Mouse (Mus musculus) spleen, adult 2 months (tissue): ENCODE measurements around the gene Wdr72. TPM values are rescaled to one million over a fixed set of nuclear protein-coding genes. Genes with fewer than 3 reads are reported as not detected.
A peak's percentile ranks its signal among the peaks of the same experiment; 100 is the strongest.

Experiments used
- DNase-seq, 2 experiments: peaks; one replicate each; pipeline versions ENCODE4 v3.0.0 to v3.0.0-alpha.2; 2012 to 2021; ENCODE audit warnings: low spot score in 2 of 2, low read depth in 1 of 2
- H3K27ac ChIP-seq: fragments of 200-500 bp; 2 replicates; pipeline ENCODE4 v1.5.1; 2012; ENCODE audit warnings: low read length, inconsistent platforms; ENCODE audit not compliant: insufficient read depth
- H3K27me3 ChIP-seq: fragments of 200-500 bp; 2 replicates; pipeline ENCODE4 v1.6.1; 2012; ENCODE audit warnings: mild to moderate bottlenecking, moderate library complexity, low read length, inconsistent platforms; ENCODE audit not compliant: control insufficient read depth, insufficient read depth
- H3K36me3 ChIP-seq: fragments of 200-500 bp; 2 replicates; pipeline ENCODE4 v1.6.1; 2012; ENCODE audit warnings: mild to moderate bottlenecking, low read length, inconsistent platforms; ENCODE audit not compliant: control insufficient read depth, insufficient read depth
- H3K4me1 ChIP-seq: fragments of 200-500 bp; 2 replicates; pipeline ENCODE4 v1.6.1; 2011; ENCODE audit warnings: inconsistent platforms; ENCODE audit not compliant: control insufficient read depth, insufficient read depth, insufficient read length
- H3K4me3 ChIP-seq: fragments of 200-500 bp; 2 replicates; pipeline ENCODE4 v1.5.1; 2011; ENCODE audit warnings: mild to moderate bottlenecking, inconsistent platforms; ENCODE audit not compliant: insufficient read depth, insufficient read length; ENCODE audit errors: extremely low read depth
- CTCF ChIP-seq: fragments of 200-500 bp; IDR thresholded peaks from 2 replicates; pipeline ENCODE4 v1.5.1; 2011; ENCODE audit warnings: mild to moderate bottlenecking, inconsistent platforms; ENCODE audit not compliant: insufficient read depth, insufficient read length, insufficient replicate concordance; ENCODE audit errors: extremely low read depth
- POLR2A ChIP-seq: fragments of 200-500 bp; IDR thresholded peaks from 2 replicates; pipeline ENCODE4 v1.6.1; 2011; ENCODE audit warnings: low read depth, low read length, inconsistent platforms
- WGBS: fragments of 180-500 bp; shearing (Covaris S2); methylation state at CpG from one replicate; pipeline ENCODE4 v1.1.7; 2018; 5-methylcytosine and 5-hydroxymethylcytosine counted together
- polyA plus RNA-seq: library from polyadenylated mRNA; depleted of rRNA; stranded (reverse); fragments of >200 nt; gene quantifications from 2 replicates; pipeline ENCODE4 v1.2.3, GENCODE M21; 2012

Gene Wdr72
- polyA plus RNA-seq, 1 experiment: not detected

DNA sequence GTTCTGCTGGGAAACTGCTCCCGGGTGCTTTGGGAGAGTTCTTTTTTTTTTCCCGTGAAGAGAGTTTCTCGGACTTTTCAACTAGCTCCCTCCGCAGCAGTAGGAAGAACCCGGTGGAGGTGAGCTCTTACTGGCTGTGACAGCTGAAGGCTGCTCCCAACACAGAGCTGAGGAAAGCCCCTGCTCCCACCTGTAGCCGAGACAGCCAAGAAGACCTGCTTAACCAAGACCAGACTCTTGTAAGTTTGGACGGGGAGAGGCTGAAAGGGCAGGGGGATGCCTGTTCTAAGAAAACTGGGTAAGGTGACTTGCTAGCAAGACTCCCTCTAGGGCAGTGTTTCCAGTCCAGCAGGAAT, 283 bp downstream of the Wdr72 start:
- 13% methylated on average over 7 of the region's 7 CpGs for WGBS
- Histone ChIP-seq H3K27me3 (no peaks in the 10 kb centered on the region), H3K4me3 (no peak overlapping the region), H3K27ac (no peak overlapping the region), H3K4me1 (no peaks in the 10 kb centered on the region), H3K36me3 (no peaks in the 10 kb centered on the region)
- no peak for DNase-seq
- TF ChIP-seq CTCF (no peak), POLR2A (no peak)

DNA sequence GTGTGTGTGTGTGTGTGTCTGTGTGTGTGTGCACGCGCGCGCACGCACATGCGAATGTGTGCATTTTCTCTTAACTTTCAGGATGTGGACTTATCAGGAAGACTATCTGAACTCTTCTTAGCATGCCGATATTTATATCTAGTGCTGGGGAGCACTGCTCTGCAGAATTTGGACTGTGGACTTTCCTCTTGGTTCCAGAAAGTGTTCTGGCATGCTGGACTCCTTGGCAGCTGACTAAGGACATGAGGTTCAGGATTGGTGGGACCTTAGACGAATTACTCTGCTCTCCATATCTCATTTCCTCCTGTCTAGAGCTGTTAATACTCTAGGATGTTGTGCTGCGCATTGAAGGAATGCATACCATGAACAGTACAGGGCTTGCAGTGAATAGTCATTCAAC, 2.4 kb downstream of the Wdr72 start:
- no peak for TF ChIP-seq CTCF
- no peak for TF ChIP-seq POLR2A
- no peak overlapping the region for H3K4me3 ChIP-seq
- no peaks in the 10 kb centered on the region for H3K4me1 ChIP-seq
- no peaks in the 10 kb centered on the region for H3K36me3 ChIP-seq
- no peak overlapping the region for H3K27ac ChIP-seq
- no peaks in the 10 kb centered on the region for H3K27me3 ChIP-seq
- no peak for DNase-seq
- WGBS: 86% methylated on average over 9 of the region's 9 CpGs

DNA sequence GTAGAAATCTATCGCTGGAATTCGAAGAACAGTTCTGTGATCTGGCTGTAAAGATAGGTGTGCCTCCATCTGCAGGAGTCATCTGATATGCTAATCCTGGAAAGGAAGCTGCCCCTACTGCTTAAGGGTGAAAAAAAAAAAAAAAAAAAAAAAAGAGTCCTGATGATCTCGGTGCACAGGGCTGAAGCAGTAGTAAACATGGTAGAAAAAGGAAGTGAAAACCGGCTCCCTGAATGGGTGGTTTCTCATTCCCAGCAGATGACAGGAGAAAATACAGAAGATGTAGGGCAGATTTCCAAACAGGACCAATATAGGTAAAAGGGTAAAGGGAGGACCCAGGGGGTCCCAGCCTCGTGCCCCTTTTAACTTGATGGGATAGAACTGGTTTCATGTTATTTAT, 16.1 kb downstream of the Wdr72 start:
- Histone ChIP-seq H3K27ac (no peak overlapping the region), H3K27me3 (no peaks in the 10 kb centered on the region), H3K36me3 (no peaks in the 10 kb centered on the region), H3K4me1 (no peaks in the 10 kb centered on the region), H3K4me3 (no peak overlapping the region)
- TF ChIP-seq CTCF (no peak), POLR2A (no peak)
- no peak for DNase-seq
- 29% methylated on average over 5 of the region's 5 CpGs for WGBS

DNA sequence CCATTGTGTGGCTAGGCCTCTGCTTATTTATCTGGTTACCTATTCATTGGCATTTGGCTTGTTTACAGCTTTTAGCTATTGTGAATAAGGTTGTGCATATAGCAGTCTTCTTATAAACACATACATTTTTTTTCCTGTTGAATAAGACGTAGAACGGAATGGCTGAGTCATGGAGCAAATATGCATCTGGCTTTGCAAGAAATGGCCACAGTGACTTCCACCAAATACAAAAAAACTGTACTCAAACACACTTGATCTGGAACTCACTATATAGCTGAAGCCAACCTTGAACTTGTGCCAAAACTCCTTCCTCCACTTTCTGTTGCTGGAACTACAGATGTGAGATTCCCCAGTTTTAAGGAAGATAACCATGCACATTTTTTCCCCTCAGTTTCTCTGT, 23.9 kb downstream of the Wdr72 start:
- WGBS: 74% methylated on average over 2 of the region's 2 CpGs
- H3K27me3 ChIP-seq: no peaks in the 10 kb centered on the region
- no peak for DNase-seq
- no peak overlapping the region for H3K4me3 ChIP-seq
- TF ChIP-seq CTCF (no peak), POLR2A (no peak)
- H3K36me3 ChIP-seq: no peaks in the 10 kb centered on the region
- no peak overlapping the region for H3K27ac ChIP-seq
- H3K4me1 ChIP-seq: no peaks in the 10 kb centered on the region

DNA sequence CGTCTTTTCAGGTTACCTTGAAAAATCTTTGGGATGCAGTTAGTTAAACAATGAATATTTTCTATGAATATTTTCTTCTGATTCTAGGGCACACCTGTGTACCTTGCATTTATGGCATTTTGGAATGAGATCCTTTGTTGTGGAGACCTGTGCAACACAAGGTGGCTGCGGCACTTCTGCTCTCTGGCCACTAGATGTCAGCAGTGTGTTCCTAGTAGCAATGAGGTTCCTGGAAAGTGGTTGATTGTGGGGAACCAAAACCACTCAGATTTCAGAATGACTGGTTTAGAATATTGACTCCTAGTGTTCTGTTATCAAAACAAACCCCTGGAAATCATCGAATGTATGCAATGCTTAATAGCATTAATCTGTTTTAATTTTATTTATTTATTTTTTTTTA, 31.7 kb downstream of the Wdr72 start:
- no peaks in the 10 kb centered on the region for H3K4me1 ChIP-seq
- peak; percentile 2 to 9 for DNase-seq
- H3K27me3 ChIP-seq: no peaks in the 10 kb centered on the region
- H3K36me3 ChIP-seq: no peaks in the 10 kb centered on the region
- H3K27ac ChIP-seq: no peak overlapping the region
- no peak overlapping the region for H3K4me3 ChIP-seq
- TF ChIP-seq POLR2A (no peak), CTCF (peak; percentile 65; the same call in 1 of the 2 replicates)
- WGBS: 7% methylated on average over 3 of the region's 3 CpGs

DNA sequence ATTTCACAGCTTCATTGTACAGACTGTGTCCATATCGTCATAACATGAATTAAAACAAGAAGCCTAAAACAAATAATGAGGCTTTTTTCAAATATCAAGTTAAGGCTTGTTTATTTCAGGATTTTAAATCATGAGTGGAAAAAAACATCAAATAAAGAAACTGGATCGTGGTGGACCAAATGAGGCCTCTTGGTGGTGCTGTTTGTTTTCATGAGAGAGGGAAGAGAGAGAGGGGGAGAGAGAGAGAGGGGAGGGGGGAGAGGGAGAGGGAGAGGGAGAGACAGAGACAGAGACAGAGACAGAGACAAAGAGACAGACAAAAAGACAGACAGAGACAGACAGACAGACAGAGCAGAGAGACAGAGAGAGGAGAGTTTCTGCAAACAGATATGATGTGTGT, 32.5 kb downstream of the Wdr72 start:
- no peaks in the 10 kb centered on the region for H3K4me1 ChIP-seq
- 62% methylated on average over 2 of the region's 2 CpGs for WGBS
- H3K27ac ChIP-seq: no peak overlapping the region
- no peaks in the 10 kb centered on the region for H3K27me3 ChIP-seq
- TF ChIP-seq POLR2A (no peak), CTCF (no peak)
- DNase-seq: no peak
- no peaks in the 10 kb centered on the region for H3K36me3 ChIP-seq
- no peak overlapping the region for H3K4me3 ChIP-seq

DNA sequence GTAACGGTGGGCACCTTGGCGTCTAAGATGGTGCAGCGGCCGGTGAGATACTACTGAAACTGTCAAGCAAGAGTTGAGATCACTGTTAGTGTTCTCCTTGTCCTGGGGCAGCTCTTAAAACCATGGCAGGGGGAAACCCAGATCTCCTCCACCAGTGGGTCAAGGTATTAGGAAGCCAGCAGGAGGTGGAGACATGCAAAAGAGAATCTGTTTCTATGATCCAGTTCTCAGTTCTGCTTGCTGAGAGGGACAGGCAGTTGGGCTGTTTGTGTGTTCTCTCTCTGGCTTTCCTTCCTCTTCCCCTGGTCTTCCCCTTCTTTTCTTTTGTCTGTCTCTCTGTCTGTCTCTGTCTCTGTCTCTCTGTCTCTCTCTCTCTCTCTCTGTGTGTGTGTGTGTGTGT, 35.0 kb downstream of the Wdr72 start:
- WGBS: 96% methylated on average over 4 of the region's 4 CpGs
- no peaks in the 10 kb centered on the region for H3K36me3 ChIP-seq

More for the DNA sequence above, 35.0 kb downstream of the Wdr72 start:
- no peaks in the 10 kb centered on the region for H3K4me1 ChIP-seq
- no peak overlapping the region for H3K27ac ChIP-seq
- TF ChIP-seq CTCF: no peak
- no peak for TF ChIP-seq POLR2A
- H3K4me3 ChIP-seq: no peak overlapping the region
- no peak for DNase-seq
- H3K27me3 ChIP-seq: no peaks in the 10 kb centered on the region
